Mouse (Mus musculus): Measurements from ENCODE around the gene Olfr935.

Olfr935 gene

GRCm38 (mm10) chr9:38999583-38999982 lies at the start of gene Olfr935:
TSS of gene Olfr935 (minus strand) at chr9:38999683.
- DNase-seq (ENCODE audit: low spot score): no peak

- DNase-seq (ENCODE audit: low spot score): no peak
These were observed 23.8 kb upstream of the Olfr935 start, which contains the start of gene Olfr146 for GRCm38 (mm10) chr9:39023277-39023676. TSS of gene Olfr146 (minus strand) at chr9:39023377.

GRCm38 (mm10) chr9:38988215-38988614 lies 11.3 kb downstream of the Olfr935 start, which contains the start of gene Olfr934:
TSS of gene Olfr934 (minus strand) at chr9:38988315.
- no peak for DNase-seq (ENCODE audit: low spot score)

- no peak for DNase-seq (ENCODE audit: low spot score)
These were observed 27.5 kb downstream of the Olfr935 start, which contains the start of gene Olfr933 for GRCm38 (mm10) chr9:38972013-38972412. TSS of gene Olfr933 (plus strand) at chr9:38972313.

GRCm38 (mm10) chr9:38954124-38954416 lies 45.4 kb downstream of the Olfr935 start:
- no peak for DNase-seq (ENCODE audit: low spot score)

GRCm38 (mm10) chr9:38953401-38954123 lies 45.9 kb downstream of the Olfr935 start:
- DNase-seq (ENCODE audit: low spot score): no peak

Measured in testis, postnatal 14 days (tissue).